Mouse (Mus musculus) kidney, postnatal 36 days (tissue): ENCODE results near the gene C3.
A peak's percentile ranks its signal among the peaks of the same experiment; 100 is the strongest.

ENCODE experiments used
- DNase-seq, 2 experiments: peaks; one replicate each; pipeline ENCODE4 v3.0.0; 2021 to 2022; ENCODE audit warnings: mixed read lengths in 2 of 2

The C3 gene

GRCm38 (mm10) chr17:57219167-57219883 is 8.6 kb downstream of the C3 start:
- DNase-seq = peak; percentile 74 to 91

- no peak for DNase-seq
Measured at GRCm38 (mm10) chr17:57218335-57218900, 9.5 kb downstream of the C3 start.

GRCm38 (mm10) chr17:57214676-57215387 is 13.1 kb downstream of the C3 start:
- DNase-seq = peak in 1 of 2 experiments; percentile 38

- no peak for DNase-seq
Measured at GRCm38 (mm10) chr17:57211501-57211900, 16.4 kb downstream of the C3 start.

GRCm38 (mm10) chr17:57209330-57209729 is 18.6 kb downstream of the C3 start:
- DNase-seq = peak in 1 of 2 experiments; percentile 35

- DNase-seq = peak; percentile 75 to 78
Measured at GRCm38 (mm10) chr17:57207938-57208337, 20.0 kb downstream of the C3 start.

GRCm38 (mm10) chr17:57201841-57202724 is 25.9 kb downstream of the C3 start:
- peak in 1 of 2 experiments; percentile 40 for DNase-seq

- no peak for DNase-seq
Measured at GRCm38 (mm10) chr17:57198252-57198651, 29.7 kb downstream of the C3 start.

GRCm38 (mm10) chr17:57195326-57196010 is 32.5 kb downstream of the C3 start:
- no peak for DNase-seq

GRCm38 (mm10) chr17:57194771-57195170 is 33.2 kb downstream of the C3 start:
- no peak for DNase-seq

GRCm38 (mm10) chr17:57194041-57194507 is 33.9 kb downstream of the C3 start, which contains the start of gene Tnfsf14:
Gene Tnfsf14 (minus strand): TSS chr17:57194177.
- DNase-seq = no peak

- DNase-seq = no peak
Measured at GRCm38 (mm10) chr17:57188510-57189192, 39.3 kb downstream of the C3 start.

GRCm38 (mm10) chr17:57185641-57186040 is 42.3 kb downstream of the C3 start:
- no peak for DNase-seq

- no peak for DNase-seq
Measured at GRCm38 (mm10) chr17:57182871-57183270, 45.1 kb downstream of the C3 start.

GRCm38 (mm10) chr17:57180363-57180762 is 47.6 kb downstream of the C3 start:
- peak; percentile 15 to 65 for DNase-seq

- no peak for DNase-seq
Measured at GRCm38 (mm10) chr17:57173351-57173750, 54.6 kb downstream of the C3 start.

GRCm38 (mm10) chr17:57172378-57172777 is 55.6 kb downstream of the C3 start:
- no peak for DNase-seq

GRCm38 (mm10) chr17:57170616-57171260 is 57.2 kb downstream of the C3 start:
- no peak for DNase-seq

- DNase-seq = peak; percentile 84 to 97
Measured at GRCm38 (mm10) chr17:57166800-57167791, 60.8 kb downstream of the C3 start.
